Mouse (Mus musculus) heart, adult 2 months (tissue): Measurements from ENCODE around the gene Rsrc1.

Experiments
- CTCF ChIP-seq: fragments of 200-600 bp; IDR thresholded peaks from 2 replicates; pipeline ENCODE4 v1.8.1; 2022; ENCODE audit warnings: antibody characterized with exemption, mild to moderate bottlenecking, moderate library complexity
- EP300 ChIP-seq: fragments of 200-500 bp; IDR thresholded peaks from 2 replicates; pipeline ENCODE4 v1.6.1; 2011; ENCODE audit warnings: low read depth, low read length, control low read depth; ENCODE audit not compliant: insufficient read depth
- POLR2A ChIP-seq: fragments of 200-500 bp; IDR thresholded peaks from 2 replicates; pipeline ENCODE4 v1.6.1; 2011; ENCODE audit warnings: mild to moderate bottlenecking, low read depth, low read length, control low read depth; ENCODE audit not compliant: insufficient read depth

GRCm38 (mm10) chr3:66955126-66955525 lies 26.1 kb upstream of the Rsrc1 start:
- no peak for TF ChIP-seq CTCF
- no peak for TF ChIP-seq POLR2A
- no peak for TF ChIP-seq EP300
